Mouse (Mus musculus): ENCODE results near the gene Gm20403. TPM values are rescaled to one million over a fixed set of nuclear protein-coding genes. Genes with fewer than 3 reads are reported as not detected.
A peak's percentile ranks its signal among the peaks of the same experiment; 100 is the strongest.
"Not testable (repeated sequence)": the region's sequence is repeated elsewhere in the genome, so short reads cannot be mapped to it uniquely, and the experiment has no call there.

The Gm20403 gene
- total RNA-seq, 2 experiments from 2014 or later, result not detected

DNA sequence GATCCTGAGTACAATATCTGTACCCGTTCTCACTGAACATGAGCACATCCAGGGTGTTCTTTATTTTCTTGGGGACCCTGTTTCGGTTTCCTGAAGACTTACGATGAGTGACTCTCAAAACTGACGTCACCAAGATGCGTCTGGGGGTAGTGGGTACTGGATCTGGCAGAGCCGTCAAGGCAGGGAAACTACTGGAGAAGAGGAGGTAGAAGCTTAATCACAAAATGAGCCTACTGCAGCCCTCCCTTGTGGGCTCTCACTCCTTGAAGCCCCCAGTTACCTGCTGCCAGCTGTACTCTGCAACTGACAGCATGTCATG, 7.7 kb upstream of the Gm20403 start:
- ATAC-seq (replicated peaks; ENCODE audit: low FRiP score, poor library complexity, severe bottlenecking), result no peak

GRCm38 (mm10) chr12:54993246-54994067, 7.1 kb upstream of the Gm20403 start:
- no peak; the same call in 1 of the 2 replicates for ATAC-seq (replicated peaks; ENCODE audit: low FRiP score, poor library complexity, severe bottlenecking)

DNA sequence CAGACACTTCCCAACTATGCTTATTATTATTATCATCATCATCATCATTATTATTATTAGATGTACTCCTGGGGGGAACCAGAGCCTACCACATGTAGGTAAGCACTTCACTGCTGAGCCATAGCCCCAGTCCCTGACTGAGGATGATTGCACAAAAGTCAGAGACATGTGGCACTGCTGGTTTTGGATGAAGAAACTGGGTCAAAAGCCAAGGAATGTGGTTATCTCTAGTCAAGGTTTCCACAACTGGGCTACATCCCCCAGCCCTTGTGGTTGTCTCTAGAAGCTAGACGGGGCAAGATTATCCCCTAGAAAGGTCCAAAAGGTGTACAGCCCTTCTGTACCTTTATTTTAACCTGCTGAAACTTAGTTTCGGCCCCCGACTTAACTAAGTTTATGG, 6.5 kb upstream of the Gm20403 start:
- no peak for ATAC-seq (replicated peaks; ENCODE audit: low FRiP score, poor library complexity, severe bottlenecking)

DNA sequence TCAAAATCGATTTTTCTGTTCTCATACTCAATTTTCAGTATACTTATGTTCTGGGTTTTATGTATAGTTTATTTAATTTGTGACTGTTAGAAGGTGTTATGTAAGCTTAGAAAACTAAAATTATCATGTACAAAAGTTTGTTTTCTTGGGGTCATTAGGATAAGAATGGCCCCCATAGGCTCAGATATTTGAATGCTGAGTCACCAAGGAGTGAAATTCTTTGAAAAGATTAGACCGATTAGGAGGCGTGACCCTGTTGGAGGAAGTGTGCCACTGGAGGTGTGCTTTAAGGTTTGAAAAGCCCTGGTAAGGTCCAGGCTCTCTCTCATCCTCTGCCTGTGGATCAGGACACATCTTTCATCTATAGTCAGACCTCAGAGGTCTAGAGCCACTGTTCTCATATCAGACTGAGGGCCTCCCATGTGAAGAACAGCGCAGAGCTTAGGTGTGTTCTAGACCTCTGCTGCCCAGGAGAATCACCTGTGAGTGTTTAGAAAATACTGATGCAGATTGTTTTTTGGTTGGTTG, 2.1 kb upstream of the Gm20403 start:
- ATAC-seq (replicated peaks; ENCODE audit: low FRiP score, poor library complexity, severe bottlenecking), result no peak

- no peak for ATAC-seq (replicated peaks; ENCODE audit: low FRiP score, poor library complexity, severe bottlenecking)
Observed at GRCm38 (mm10) chr12:54987156-54987555, 827 bp upstream of the Gm20403 start.

GRCm38 (mm10) chr12:54985257-54986051, 875 bp downstream of the Gm20403 start:
- ATAC-seq (replicated peaks; ENCODE audit: low FRiP score, poor library complexity, severe bottlenecking), result no peak

- ATAC-seq (replicated peaks; ENCODE audit: low FRiP score, poor library complexity, severe bottlenecking), result peak; percentile 81
Observed at GRCm38 (mm10) chr12:54984701-54985256, 1.6 kb downstream of the Gm20403 start.

GRCm38 (mm10) chr12:54982935-54983715, 3.2 kb downstream of the Gm20403 start:
- ATAC-seq (replicated peaks; ENCODE audit: low FRiP score, poor library complexity, severe bottlenecking), result no peak

- no peak for ATAC-seq (replicated peaks; ENCODE audit: low FRiP score, poor library complexity, severe bottlenecking)
Observed at GRCm38 (mm10) chr12:54981962-54982361, 4.4 kb downstream of the Gm20403 start.

DNA sequence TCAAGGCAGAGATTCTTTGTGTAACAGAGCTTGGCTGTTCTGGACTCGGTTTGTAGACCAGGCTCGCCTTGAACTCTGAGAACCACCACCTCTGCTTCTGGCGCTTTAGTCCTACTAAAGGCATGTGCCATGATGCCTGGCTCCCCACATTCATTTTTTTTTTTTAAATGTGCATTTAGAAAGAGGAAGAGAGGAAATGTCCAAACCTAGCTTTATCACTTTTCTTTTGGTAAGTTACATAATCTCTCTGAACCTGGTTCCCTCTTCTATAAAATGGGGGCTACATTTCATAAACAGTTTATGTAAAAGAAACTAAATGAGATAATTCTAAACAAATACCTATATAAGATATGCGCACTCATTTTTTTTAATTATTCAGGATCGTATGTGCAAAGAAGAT, 5.4 kb downstream of the Gm20403 start:
- no peak for ATAC-seq (replicated peaks; ENCODE audit: low FRiP score, poor library complexity, severe bottlenecking)

DNA sequence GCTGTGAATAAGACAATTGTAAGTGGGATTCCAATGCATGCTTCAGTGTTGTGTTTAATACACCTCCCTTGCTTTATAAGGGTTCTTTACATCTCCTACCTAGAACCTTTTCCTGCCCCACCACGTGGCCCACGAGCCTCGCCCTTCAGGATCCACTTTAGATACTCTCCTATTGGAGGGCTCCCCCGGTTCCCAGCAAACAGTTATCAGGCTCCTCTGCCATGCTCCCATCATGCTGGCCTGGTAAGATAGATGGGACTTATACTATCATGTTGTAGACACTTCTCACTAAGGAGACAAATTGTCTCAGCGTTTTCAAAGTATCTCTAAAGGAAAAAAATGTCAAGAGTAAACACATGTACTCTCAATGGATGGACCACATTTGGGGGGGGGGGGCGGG, 5.8 kb downstream of the Gm20403 start:
- ATAC-seq (replicated peaks; ENCODE audit: low FRiP score, poor library complexity, severe bottlenecking), result peak; percentile 59

- no peak for ATAC-seq (replicated peaks; ENCODE audit: low FRiP score, poor library complexity, severe bottlenecking)
Observed at GRCm38 (mm10) chr12:54969033-54969432, 17.3 kb downstream of the Gm20403 start.

DNA sequence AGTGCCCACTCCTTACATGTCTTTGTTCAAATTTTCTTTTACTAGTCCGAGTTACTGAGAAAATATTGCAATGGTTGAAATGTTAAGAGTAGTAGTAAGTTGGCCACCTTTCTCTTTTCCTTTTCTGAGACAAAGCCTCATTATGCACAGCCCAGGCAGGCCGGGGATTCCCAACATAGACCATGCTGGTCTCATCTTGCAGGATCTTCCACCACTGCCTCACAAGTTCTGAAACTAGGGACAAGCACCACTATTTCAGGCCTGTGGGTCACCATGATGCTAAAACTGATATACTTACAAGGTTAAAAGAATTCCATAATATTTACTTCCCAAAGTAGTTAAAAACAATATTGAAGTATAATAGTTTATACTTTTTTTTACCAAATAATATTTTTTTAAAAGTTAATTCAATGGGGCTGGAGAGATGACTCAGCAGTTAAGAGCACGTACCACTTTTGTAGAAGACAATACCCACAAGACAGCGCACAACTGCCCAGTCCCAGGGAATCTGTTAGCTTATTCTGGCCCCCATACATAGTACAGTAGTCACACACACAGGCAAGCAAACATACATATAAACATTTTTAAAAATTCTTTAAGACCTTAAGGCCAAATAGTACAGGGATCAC, 20.7 kb downstream of the Gm20403 start:
- ATAC-seq (replicated peaks; ENCODE audit: low FRiP score, poor library complexity, severe bottlenecking), result no peak

GRCm38 (mm10) chr12:54959569-54959968, 26.8 kb downstream of the Gm20403 start:
- ATAC-seq (replicated peaks; ENCODE audit: low FRiP score, poor library complexity, severe bottlenecking), result no peak

DNA sequence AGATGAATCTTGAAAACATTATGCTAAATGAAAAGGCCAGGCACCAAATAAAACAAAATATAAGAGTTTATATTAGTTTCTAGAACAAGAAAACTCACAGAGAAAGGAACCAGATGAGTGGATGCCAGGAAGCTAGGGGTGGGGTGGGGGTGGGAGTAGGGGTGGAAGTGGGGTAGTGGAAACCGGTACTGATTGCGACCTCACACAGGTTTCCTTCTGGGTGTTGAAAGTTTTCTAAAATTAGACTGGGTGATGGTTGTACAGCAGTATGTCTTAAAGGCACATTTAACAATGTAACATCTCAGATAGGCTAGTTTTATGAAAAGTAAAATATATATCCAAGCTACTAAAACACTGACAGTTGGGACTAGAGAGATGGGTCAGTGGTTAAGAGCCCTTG, 29.4 kb downstream of the Gm20403 start:
- no peak for ATAC-seq (replicated peaks; ENCODE audit: low FRiP score, poor library complexity, severe bottlenecking)

- ATAC-seq (replicated peaks; ENCODE audit: low FRiP score, poor library complexity, severe bottlenecking), result no peak
Observed at GRCm38 (mm10) chr12:54956457-54956856, 29.9 kb downstream of the Gm20403 start.

DNA sequence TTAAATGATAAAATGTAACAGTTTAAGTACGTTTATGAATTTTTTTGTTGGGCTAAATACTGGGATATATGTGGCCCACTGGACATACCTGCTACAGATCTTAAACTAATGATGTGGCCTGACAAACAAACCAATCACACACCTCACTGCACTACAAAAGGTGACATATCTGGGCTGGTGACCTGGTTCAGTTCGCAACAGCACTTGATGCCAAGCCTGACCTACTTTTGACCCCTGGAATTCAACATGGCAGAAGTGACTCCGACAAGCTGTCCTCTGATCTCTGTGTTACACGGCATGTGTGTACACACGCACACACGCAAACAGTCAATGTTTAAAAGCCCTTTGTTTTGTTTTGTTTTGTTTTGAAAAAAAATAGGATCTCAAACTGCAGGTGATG, 40.2 kb downstream of the Gm20403 start:
- ATAC-seq (replicated peaks; ENCODE audit: low FRiP score, poor library complexity, severe bottlenecking), result no peak

DNA sequence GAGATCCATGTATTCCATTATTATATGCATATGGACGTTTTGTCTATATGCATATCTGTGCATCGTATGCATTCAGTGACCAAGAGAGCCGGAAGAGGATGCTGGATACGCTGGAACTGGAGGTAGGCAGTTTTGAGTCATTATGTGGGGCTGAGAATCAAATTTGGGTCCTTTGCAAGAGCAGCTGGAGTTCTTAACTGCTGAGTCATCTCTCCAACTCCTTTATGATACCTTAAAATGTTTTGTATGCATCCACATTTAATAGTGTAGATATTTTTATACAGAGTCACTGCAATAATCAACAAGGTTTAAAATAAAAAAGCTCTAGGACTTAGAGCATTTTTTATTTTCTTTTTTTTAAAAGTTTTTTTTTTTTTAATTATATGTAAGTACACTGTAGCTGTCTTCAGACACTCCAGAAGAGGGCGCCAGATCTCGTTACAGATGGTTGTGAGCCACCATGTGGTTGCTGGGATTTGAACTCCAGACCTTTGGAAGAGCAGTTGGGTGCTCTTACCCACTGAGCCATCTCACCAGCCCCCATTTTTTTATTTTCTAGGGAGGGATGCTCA, 43.7 kb downstream of the Gm20403 start:
- ATAC-seq (replicated peaks; ENCODE audit: low FRiP score, poor library complexity, severe bottlenecking), result not testable (repeated sequence)
